Mouse (Mus musculus) liver, embryonic 14.5 days (tissue): ENCODE results near the gene Zcchc8.

Experiments used
- CTCF ChIP-seq: IDR thresholded peaks from 2 replicates; pipeline ENCODE4 v1.5.1; 2016; ENCODE audit warnings: antibody characterized with exemption, low read depth, control low read depth
- EP300 ChIP-seq: IDR thresholded peaks from 2 replicates; pipeline ENCODE4 v1.6.1; 2016; ENCODE audit warnings: antibody characterized with exemption, low read depth

GRCm38 (mm10) chr5:123708598-123708997 lies 12.3 kb downstream of the Zcchc8 start:
- no peak for TF ChIP-seq CTCF
- no peak for TF ChIP-seq EP300
